Mouse (Mus musculus) heart, embryonic 11.5 days (tissue): ENCODE data around the gene Gmds. TPM values are rescaled to one million over a fixed set of nuclear protein-coding genes. Genes with fewer than 3 reads are reported as not detected.

ENCODE experiments used
- ATAC-seq: fragments of 200-750 bp; cut with Nextera tagmentation; replicated peaks from 2 replicates; pipeline ENCODE4 v1.8.0; 2017; ENCODE audit warnings: moderate library complexity; ENCODE audit not compliant: insufficient number of reproducible peaks, low FRiP score, low TSS enrichment
- H3K27ac ChIP-seq: fragments of 300-500 bp; sonication (generic); 2 replicates; pipeline ENCODE4 v1.5.1; 2014; ENCODE audit warnings: mild to moderate bottlenecking, low read depth, low read length
- H3K27me3 ChIP-seq: fragments of 300-500 bp; sonication (generic); 2 replicates; pipeline ENCODE4 v1.6.1; 2014; ENCODE audit warnings: mild to moderate bottlenecking, low read length, mixed read lengths; ENCODE audit not compliant: control insufficient read depth, insufficient read depth
- H3K36me3 ChIP-seq: fragments of 300-500 bp; sonication (generic); 2 replicates; pipeline ENCODE4 v1.6.1; 2014; ENCODE audit warnings: mild to moderate bottlenecking, low read length, moderate library complexity, mixed read lengths; ENCODE audit not compliant: control insufficient read depth, insufficient read depth
- H3K4me1 ChIP-seq: fragments of 300-500 bp; sonication (generic); 2 replicates; pipeline ENCODE4 v1.6.1; 2014; ENCODE audit warnings: low read length; ENCODE audit not compliant: control insufficient read depth, insufficient read depth
- H3K4me2 ChIP-seq: fragments of 300-500 bp; sonication (generic); 2 replicates; pipeline ENCODE4 v1.6.1; 2014; ENCODE audit warnings: mild to moderate bottlenecking, moderate library complexity
- H3K4me3 ChIP-seq: fragments of 300-500 bp; sonication (generic); 2 replicates; pipeline ENCODE4 v1.5.1; 2014; ENCODE audit warnings: low read depth, low read length
- H3K9ac ChIP-seq: fragments of 300-500 bp; sonication (generic); 2 replicates; pipeline ENCODE4 v1.6.1; 2014; ENCODE audit warnings: mild to moderate bottlenecking, low read depth, low read length, moderate library complexity
- H3K9me3 ChIP-seq: fragments of 300-500 bp; sonication (generic); replicated peaks from 2 replicates; pipeline ENCODE4 v1.6.1; 2016; ENCODE audit warnings: low read length; ENCODE audit not compliant: control insufficient read depth
- WGBS: fragments of 180-500 bp; shearing (Covaris S2); extraction: QIAGEN DNeasy Blood & Tissue Kit; methylation state at CpG from one replicate; pipeline ENCODE4 v1.1.7; 2014; ENCODE audit not compliant: insufficient replicate concordance; 5-methylcytosine and 5-hydroxymethylcytosine counted together
- polyA plus RNA-seq: library from polyadenylated mRNA; unstranded; fragments of >200 nt; fragmentation: Nextera tagmentation; extraction: Ambion mirVana; gene quantifications from 2 replicates; pipeline ENCODE4 v1.2.1, GENCODE M21; 2014

Gene Gmds
- polyA plus RNA-seq, 1 experiment from 2014 or later: 31.3 TPM

- no peaks in the 10 kb centered on the region for H3K9me3 ChIP-seq
- ATAC-seq: no peak
- WGBS: 73% methylated on average over 2 of the region's 2 CpGs
- H3K4me1 ChIP-seq: no peaks in the 10 kb centered on the region; the same call in 1 of the 2 replicates
- H3K36me3 ChIP-seq: no peaks in the 10 kb centered on the region
- no peaks in the 10 kb centered on the region for H3K27me3 ChIP-seq
- no peak overlapping the region for H3K4me3 ChIP-seq
- H3K4me2 ChIP-seq: no peak overlapping the region
- H3K27ac ChIP-seq: no peak overlapping the region
- H3K9ac ChIP-seq: no peak overlapping the region
Observed at GRCm38 (mm10) chr13:32212125-32212524, 126.4 kb downstream of the Gmds start.

DNA sequence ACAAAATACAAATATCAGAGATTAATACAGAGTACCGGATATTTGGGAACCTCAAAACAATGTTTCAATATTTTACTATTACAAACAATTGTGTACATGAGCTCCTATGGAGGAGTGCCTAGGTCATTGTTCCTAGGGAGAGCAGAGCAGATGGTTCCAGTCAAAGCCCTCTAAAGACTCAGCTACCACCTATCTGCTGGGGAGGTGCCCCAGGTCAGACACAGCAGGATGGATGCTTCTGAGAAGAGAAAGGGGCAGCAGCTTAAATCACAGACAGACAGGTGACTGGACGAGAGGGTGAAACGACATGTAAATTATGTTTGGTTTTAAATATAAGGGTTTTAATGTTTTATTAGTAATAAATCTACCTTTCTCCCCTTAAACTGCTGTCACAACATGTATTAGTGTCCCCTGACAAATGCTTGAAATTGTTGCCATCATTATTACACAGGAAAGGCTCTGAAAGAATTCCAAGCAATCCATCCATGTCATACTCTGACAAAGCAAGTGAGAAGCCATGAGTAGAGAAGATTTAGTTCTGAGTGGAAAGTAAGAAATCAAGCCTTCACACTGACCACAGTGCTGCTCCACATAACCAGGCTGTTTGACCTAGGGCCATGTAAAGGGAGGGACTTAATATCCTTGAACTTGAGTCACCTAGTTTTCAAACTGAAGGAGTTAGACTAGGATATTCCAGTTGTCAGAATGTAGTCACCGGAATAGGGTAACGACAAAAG, 131.2 kb downstream of the Gmds start:
- no peak overlapping the region for H3K4me2 ChIP-seq
- H3K27ac ChIP-seq: no peak overlapping the region
- no peak overlapping the region for H3K9ac ChIP-seq
- no peaks in the 10 kb centered on the region for H3K9me3 ChIP-seq
- H3K4me1 ChIP-seq: no peaks in the 10 kb centered on the region
- no peaks in the 10 kb centered on the region for H3K36me3 ChIP-seq
- no peak overlapping the region for H3K4me3 ChIP-seq
- H3K27me3 ChIP-seq: no peaks in the 10 kb centered on the region
- WGBS: 76% methylated on average over 5 of the region's 5 CpGs
- no peak for ATAC-seq

DNA sequence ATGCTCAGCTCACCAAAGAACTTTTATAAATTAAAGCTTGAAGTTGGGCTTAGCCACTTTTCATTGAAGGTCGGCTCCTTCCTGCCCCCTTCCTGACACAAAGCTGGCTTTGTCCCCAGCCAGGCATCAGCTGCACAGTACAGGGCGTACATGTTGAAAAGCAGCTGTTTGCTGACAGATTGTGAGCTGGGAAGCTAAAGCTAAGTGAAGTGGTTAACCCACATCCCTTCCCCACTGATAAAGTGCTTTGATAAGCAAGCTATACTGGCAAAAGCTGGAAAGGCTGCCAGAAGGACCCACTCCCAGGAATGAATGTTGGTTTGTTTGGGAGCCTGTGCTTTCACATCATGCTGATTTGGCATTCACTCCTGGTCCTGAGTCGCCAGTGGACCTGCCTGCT, 158.6 kb downstream of the Gmds start:
- ATAC-seq: peak; percentile 59; the same call in 1 of the 2 replicates
- H3K27me3 ChIP-seq: no peaks in the 10 kb centered on the region
- H3K4me1 ChIP-seq: no peaks in the 10 kb centered on the region
- no peak overlapping the region for H3K4me2 ChIP-seq
- H3K27ac ChIP-seq: peak overlapping the region; percentile 38; the same call in 1 of the 2 replicates
- H3K9me3 ChIP-seq: no peaks in the 10 kb centered on the region
- no peak overlapping the region for H3K9ac ChIP-seq
- H3K4me3 ChIP-seq: no peak overlapping the region
- 6% methylated on average over 3 of the region's 3 CpGs for WGBS
- no peaks in the 10 kb centered on the region for H3K36me3 ChIP-seq

GRCm38 (mm10) chr13:32178682-32179081, 159.9 kb downstream of the Gmds start:
- WGBS: 90% methylated on average over 1 of the region's 1 CpGs
- Histone ChIP-seq H3K9me3 (no peaks in the 10 kb centered on the region), H3K4me1 (no peaks in the 10 kb centered on the region), H3K36me3 (no peaks in the 10 kb centered on the region), H3K9ac (no peak overlapping the region), H3K27me3 (no peaks in the 10 kb centered on the region), H3K27ac (no peak overlapping the region), H3K4me3 (no peak overlapping the region), H3K4me2 (no peak overlapping the region)
- no peak for ATAC-seq

DNA sequence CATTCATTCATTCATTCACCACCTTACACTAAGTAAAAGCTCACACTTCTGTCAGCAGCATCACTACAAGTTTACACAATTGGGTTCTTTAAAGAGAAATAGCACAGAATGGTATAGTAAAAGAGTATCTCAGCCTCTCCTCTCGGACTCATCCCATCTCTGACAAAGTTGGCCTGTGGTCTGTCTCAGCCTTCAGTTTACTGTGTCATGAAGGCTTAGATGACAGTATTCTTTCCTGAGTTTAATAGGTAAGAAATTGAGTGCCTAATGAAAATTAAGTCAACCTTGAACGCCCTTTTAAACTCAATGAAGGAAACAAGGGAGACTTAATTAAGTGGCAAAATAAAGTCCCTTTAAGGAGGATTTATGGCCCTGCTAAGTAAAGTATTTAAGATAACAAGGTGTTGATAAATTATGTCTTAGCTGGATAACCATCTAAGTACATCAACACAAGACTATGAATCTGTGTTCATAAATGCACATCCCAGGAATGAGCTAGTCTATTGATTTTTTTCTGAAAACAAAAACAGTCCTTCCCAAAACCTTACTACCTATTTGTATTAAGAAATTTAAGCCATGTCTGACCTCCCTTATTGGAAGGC, 160.6 kb downstream of the Gmds start:
- Histone ChIP-seq H3K27ac (no peak overlapping the region), H3K9me3 (no peaks in the 10 kb centered on the region), H3K4me3 (no peak overlapping the region), H3K36me3 (no peaks in the 10 kb centered on the region), H3K4me2 (no peak overlapping the region), H3K4me1 (no peaks in the 10 kb centered on the region), H3K27me3 (no peaks in the 10 kb centered on the region), H3K9ac (no peak overlapping the region)
- WGBS: 67% methylated on average over 2 of the region's 2 CpGs
- no peak for ATAC-seq

GRCm38 (mm10) chr13:32175028-32175427, 163.5 kb downstream of the Gmds start:
- H3K4me2 ChIP-seq: no peak overlapping the region
- H3K4me3 ChIP-seq: no peak overlapping the region
- no peaks in the 10 kb centered on the region for H3K9me3 ChIP-seq
- ATAC-seq: no peak
- H3K4me1 ChIP-seq: no peaks in the 10 kb centered on the region
- H3K36me3 ChIP-seq: no peaks in the 10 kb centered on the region
- WGBS: 63% methylated on average over 2 of the region's 2 CpGs
- no peaks in the 10 kb centered on the region for H3K27me3 ChIP-seq
- no peak overlapping the region for H3K27ac ChIP-seq
- no peak overlapping the region for H3K9ac ChIP-seq

DNA sequence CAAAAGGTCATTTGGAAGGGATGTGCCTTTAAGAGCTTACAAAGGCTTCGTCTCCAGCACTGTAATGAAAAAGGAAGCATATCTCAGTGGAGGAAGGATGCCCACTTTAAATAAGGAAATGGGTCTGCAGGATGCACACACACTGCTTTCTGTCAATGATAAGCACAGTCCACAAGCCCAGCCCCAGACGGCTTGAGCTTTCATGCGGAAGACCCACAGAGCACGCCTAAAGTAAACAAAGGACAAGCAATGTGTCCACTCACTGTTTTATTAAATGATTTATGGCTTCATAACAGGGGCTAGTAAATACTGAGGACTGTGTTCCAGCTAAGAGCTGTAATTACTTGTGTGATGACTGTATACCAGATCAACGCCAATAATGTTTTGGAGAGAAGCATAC, 169.4 kb downstream of the Gmds start:
- no peak overlapping the region for H3K9ac ChIP-seq
- no peak overlapping the region for H3K4me3 ChIP-seq
- no peak overlapping the region for H3K4me2 ChIP-seq
- no peak overlapping the region for H3K27ac ChIP-seq
- no peaks in the 10 kb centered on the region for H3K9me3 ChIP-seq
- ATAC-seq: no peak; the same call in 1 of the 2 replicates
- no peaks in the 10 kb centered on the region for H3K36me3 ChIP-seq
- H3K27me3 ChIP-seq: no peaks in the 10 kb centered on the region
- 19% methylated on average over 5 of the region's 5 CpGs for WGBS
- no peaks in the 10 kb centered on the region for H3K4me1 ChIP-seq

GRCm38 (mm10) chr13:32167806-32168205, 170.7 kb downstream of the Gmds start:
- Histone ChIP-seq H3K9ac (no peak overlapping the region), H3K27me3 (no peaks in the 10 kb centered on the region), H3K27ac (no peak overlapping the region), H3K9me3 (no peaks in the 10 kb centered on the region), H3K36me3 (no peaks in the 10 kb centered on the region), H3K4me2 (no peak overlapping the region), H3K4me3 (no peak overlapping the region), H3K4me1 (no peaks in the 10 kb centered on the region)
- ATAC-seq: no peak
- 78% methylated on average over 6 of the region's 6 CpGs for WGBS

GRCm38 (mm10) chr13:32165581-32165980, 173.0 kb downstream of the Gmds start:
- WGBS: 71% methylated on average over 2 of the region's 2 CpGs
- H3K9me3 ChIP-seq: no peaks in the 10 kb centered on the region

More at GRCm38 (mm10) chr13:32165581-32165980, 173.0 kb downstream of the Gmds start:
- no peak for ATAC-seq
- Histone ChIP-seq H3K4me2 (no peak overlapping the region), H3K36me3 (no peaks in the 10 kb centered on the region), H3K4me3 (no peak overlapping the region), H3K9ac (no peak overlapping the region), H3K27ac (no peak overlapping the region), H3K27me3 (no peaks in the 10 kb centered on the region), H3K4me1 (peaks cover 2% of the 10 kb centered on the region; the same call in 1 of the 2 replicates)
